In the genomic region with DNA sequence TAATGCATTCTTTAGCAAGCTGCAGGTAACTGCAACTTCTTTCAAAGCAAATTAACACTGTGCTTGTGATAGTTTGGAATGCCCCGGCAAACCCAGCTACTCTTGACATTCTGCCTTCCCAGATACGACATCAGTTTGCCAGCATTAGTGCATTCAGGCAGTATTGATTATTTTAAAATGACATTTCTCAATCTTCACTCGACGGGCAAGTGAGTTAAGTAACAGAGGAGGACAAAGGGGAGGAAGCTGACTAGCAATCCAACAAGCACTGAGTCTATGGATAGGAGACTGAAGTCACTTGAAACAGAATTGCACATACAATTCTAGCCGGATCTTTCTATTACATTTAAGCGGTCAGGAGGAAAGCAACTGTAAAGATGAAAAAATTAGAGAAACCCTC, we compare ENCODE assay signal across 12 mouse cellular contexts. TPM values are rescaled to one million over a fixed set of nuclear protein-coding genes. Genes with fewer than 3 reads are reported as not detected.
DNase-seq lines count a peak whose midpoint lies in the region; ATAC-seq lines count a peak whose summit lies in the region.
"Had no signal": no experiment of that assay in that cellular context is flagged by ENCODE, and none has a peak within 500 bp of the region (broad histone marks: within the 10 kb centered on the region; RNA-seq: fewer than 3 reads in every experiment).

No protein-coding gene starts in this region.

- H3K4me3 ChIP-seq in heart, embryonic 13.5 days, result peak overlapping the region; percentile 79
- no peak overlapping the region for H3K4me3 ChIP-seq in hindbrain, embryonic 13.5 days
- no peak overlapping the region for H3K4me3 ChIP-seq in midbrain, embryonic 11.5 days (ENCODE audit: low read depth, low read length)

- ATAC-seq in heart, embryonic 13.5 days (ENCODE audit: extremely low read depth, insufficient number of reproducible peaks, low FRiP score, low TSS enrichment), result no peak
- ATAC-seq in hindbrain, embryonic 13.5 days (ENCODE audit: low FRiP score), result no peak
- no peak for ATAC-seq in midbrain, embryonic 11.5 days (ENCODE audit: low FRiP score)
- ATAC-seq in inflammation-experienced regulatory T-cells, adult 6 months, result no peak

- H3K9ac ChIP-seq in heart, embryonic 13.5 days, result peak overlapping the region; percentile 95
- no peak overlapping the region for H3K9ac ChIP-seq in hindbrain, embryonic 13.5 days
- H3K9ac ChIP-seq in midbrain, embryonic 11.5 days (ENCODE audit: low read length), result no peak overlapping the region

- DNase-seq in heart, adult 18-20 months, result no peak
- peak; percentile 62 for DNase-seq in adipocyte (ENCODE audit: low spot score)
- DNase-seq in midbrain, embryonic 11.5 days (ENCODE audit: low spot score, missing footprints), result no peak
- no peak for DNase-seq in spleen, adult 12 weeks (ENCODE audit: low spot score)
- DNase-seq in adrenal gland, postnatal 10 days, result no peak
- DNase-seq: cerebellum, adult 18-20 months; kidney, adult 11 months had no signal

- no peak overlapping the region for H3K27ac ChIP-seq in heart, embryonic 13.5 days (replicated peaks)
- H3K27ac ChIP-seq in hindbrain, embryonic 13.5 days, result no peak overlapping the region
- no peak overlapping the region for H3K27ac ChIP-seq in midbrain, embryonic 11.5 days (ENCODE audit: low read depth, low read length)
- H3K27ac ChIP-seq: left cerebral cortex, adult 2 months had no signal

- no peaks in the 10 kb centered on the region for H3K9me3 ChIP-seq in heart, embryonic 13.5 days
- H3K9me3 ChIP-seq in hindbrain, embryonic 13.5 days, result no peaks in the 10 kb centered on the region
- no peaks in the 10 kb centered on the region for H3K9me3 ChIP-seq in midbrain, embryonic 11.5 days (ENCODE audit: control insufficient read depth, low read length)
- H3K9me3 ChIP-seq: forebrain, embryonic 10.5 days had no signal

- 81% methylated on average over 6 of the region's 6 CpGs for WGBS in heart, embryonic 13.5 days
- 83% methylated on average over 6 of the region's 6 CpGs for WGBS in hindbrain, embryonic 13.5 days
- WGBS in midbrain, embryonic 11.5 days, result 87% methylated on average over 6 of the region's 6 CpGs

- peaks cover 13% of the 10 kb centered on the region for H3K4me1 ChIP-seq in heart, embryonic 13.5 days
- H3K4me1 ChIP-seq in hindbrain, embryonic 13.5 days (replicated peaks), result peaks cover 14% of the 10 kb centered on the region
- peaks cover 9% of the 10 kb centered on the region for H3K4me1 ChIP-seq in midbrain, embryonic 11.5 days (ENCODE audit: control insufficient read depth, insufficient read depth, low read length)

- H3K36me3 ChIP-seq in heart, embryonic 13.5 days, result no peaks in the 10 kb centered on the region
- no peaks in the 10 kb centered on the region for H3K36me3 ChIP-seq in hindbrain, embryonic 13.5 days
- no peaks in the 10 kb centered on the region for H3K36me3 ChIP-seq in midbrain, embryonic 11.5 days (ENCODE audit: control insufficient read depth, insufficient read depth, low read length)
- H3K36me3 ChIP-seq: forebrain, embryonic 10.5 days had no signal

- no peaks in the 10 kb centered on the region for H3K27me3 ChIP-seq in heart, embryonic 13.5 days (replicated peaks)
- H3K27me3 ChIP-seq in hindbrain, embryonic 13.5 days, result no peaks in the 10 kb centered on the region
- no peaks in the 10 kb centered on the region for H3K27me3 ChIP-seq in midbrain, embryonic 11.5 days (ENCODE audit: control insufficient read depth, insufficient read depth, low read length)

- H3K4me2 ChIP-seq in heart, embryonic 13.5 days, result peak overlapping the region; percentile 92
- 0 out of 2 replicates have a peak overlapping the region, but pooled peaks have one; percentile 0 for H3K4me2 ChIP-seq in hindbrain, embryonic 13.5 days
- peak overlapping the region; percentile 82 for H3K4me2 ChIP-seq in midbrain, embryonic 11.5 days

RNA-seq across cellular contexts. Expression of a gene that starts 19.5 kb away (rescaled TPM):
- 66.7 and 72.1 TPM in 2 replicates for polyA plus RNA-seq in heart, embryonic 13.5 days (2015; fragmentation: Nextera tagmentation; extraction: Ambion mirVana)
- 10 to 100 TPM; 20.8 to 29.6 TPM for total RNA-seq in heart, adult 18-20 months (2021)
- polyA plus RNA-seq in hindbrain, embryonic 13.5 days (2015; fragmentation: Nextera tagmentation; extraction: Ambion mirVana), result 125 and 130 TPM in 2 replicates
- polyA plus RNA-seq in midbrain, embryonic 11.5 days (2014; fragmentation: Nextera tagmentation; extraction: Ambion mirVana), result 131 and 141 TPM in 2 replicates
- polyA plus RNA-seq in inflammation-experienced regulatory T-cells, adult 6 months (2017; shearing (Covaris generic)), result 10 to 100 TPM; 66.8 to 83.9 (median 72.2) TPM
- total RNA-seq in adrenal gland, postnatal 10 days (2021), result 100 to 1,000 TPM; 151 to 164 TPM

Comparison
In these comparisons a context has a peak if more than half of its experiments do, and no peak if none do; other contexts are left out.
1. H3K4me2 ChIP-seq: peak in every context shown above with its lines; median percentile 92 in heart, embryonic 13.5 days; 82 in midbrain, embryonic 11.5 days; 0 in hindbrain, embryonic 13.5 days.